Mouse (Mus musculus): Measurements from ENCODE around the gene Ano4.

The Ano4 gene

GRCm38 (mm10) chr10:89344491-89345195 is at the start of gene Ano4:
Ano4 (minus strand) TSS chr10:89344762.
- no peak for DNase-seq (ENCODE audit: low spot score in 2 of 2)

GRCm38 (mm10) chr10:89392687-89393086 is 48.1 kb upstream of the Ano4 start:
- DNase-seq (ENCODE audit: low spot score in 2 of 2) = no peak

- no peak for DNase-seq (ENCODE audit: low spot score in 2 of 2)
Observed at GRCm38 (mm10) chr10:89391571-89392163, 47.1 kb upstream of the Ano4 start.

GRCm38 (mm10) chr10:89386461-89386860 is 41.9 kb upstream of the Ano4 start:
- DNase-seq (ENCODE audit: low spot score in 2 of 2) = no peak

- DNase-seq (ENCODE audit: low spot score in 2 of 2) = peak; percentile 56 to 81
Observed at GRCm38 (mm10) chr10:89383462-89383861, 38.9 kb upstream of the Ano4 start.

GRCm38 (mm10) chr10:89377750-89378149 is 33.2 kb upstream of the Ano4 start:
- no peak for DNase-seq (ENCODE audit: low spot score in 2 of 2)

- DNase-seq (ENCODE audit: low spot score in 2 of 2) = no peak
Observed at GRCm38 (mm10) chr10:89370051-89370450, 25.5 kb upstream of the Ano4 start.

- DNase-seq (ENCODE audit: low spot score in 2 of 2) = no peak
Observed at GRCm38 (mm10) chr10:89358933-89359332, 14.4 kb upstream of the Ano4 start.

GRCm38 (mm10) chr10:89354639-89355038 is 10.1 kb upstream of the Ano4 start:
- DNase-seq (ENCODE audit: low spot score in 2 of 2) = no peak

- DNase-seq (ENCODE audit: low spot score in 2 of 2) = no peak
Observed at GRCm38 (mm10) chr10:89351416-89351815, 6.9 kb upstream of the Ano4 start.

- DNase-seq (ENCODE audit: low spot score in 2 of 2) = no peak
Observed at GRCm38 (mm10) chr10:89345606-89346005, 1.0 kb upstream of the Ano4 start.

GRCm38 (mm10) chr10:89345196-89345533 is 603 bp upstream of the Ano4 start:
- no peak for DNase-seq (ENCODE audit: low spot score in 2 of 2)

- DNase-seq (ENCODE audit: low spot score in 2 of 2) = no peak
Observed at GRCm38 (mm10) chr10:89344132-89344490, 451 bp downstream of the Ano4 start.

- no peak for DNase-seq (ENCODE audit: low spot score in 2 of 2)
Observed at GRCm38 (mm10) chr10:89343716-89344115, 846 bp downstream of the Ano4 start.

- no peak for DNase-seq (ENCODE audit: low spot score in 2 of 2)
Observed at GRCm38 (mm10) chr10:89330261-89330660, 14.3 kb downstream of the Ano4 start.

- no peak for DNase-seq (ENCODE audit: low spot score in 2 of 2)
Observed at GRCm38 (mm10) chr10:89329806-89330205, 14.8 kb downstream of the Ano4 start.

GRCm38 (mm10) chr10:89328876-89329275 is 15.7 kb downstream of the Ano4 start:
- DNase-seq (ENCODE audit: low spot score in 2 of 2) = no peak

- peak; percentile 24 to 72 for DNase-seq (ENCODE audit: low spot score in 2 of 2)
Observed at GRCm38 (mm10) chr10:89327004-89327511, 17.5 kb downstream of the Ano4 start.

- no peak for DNase-seq (ENCODE audit: low spot score in 2 of 2)
Observed at GRCm38 (mm10) chr10:89326383-89326782, 18.2 kb downstream of the Ano4 start.

GRCm38 (mm10) chr10:89307566-89307965 is 37.0 kb downstream of the Ano4 start:
- no peak for DNase-seq (ENCODE audit: low spot score in 2 of 2)

- DNase-seq (ENCODE audit: low spot score in 2 of 2) = no peak
Observed at GRCm38 (mm10) chr10:89300346-89300745, 44.2 kb downstream of the Ano4 start.

- DNase-seq (ENCODE audit: low spot score in 2 of 2) = no peak
Observed at GRCm38 (mm10) chr10:89292784-89293183, 51.8 kb downstream of the Ano4 start.

- DNase-seq (ENCODE audit: low spot score in 2 of 2) = no peak
Observed at GRCm38 (mm10) chr10:89290698-89291097, 53.9 kb downstream of the Ano4 start.

- DNase-seq (ENCODE audit: low spot score in 2 of 2) = no peak
Observed at GRCm38 (mm10) chr10:89289290-89289689, 55.3 kb downstream of the Ano4 start.

Measured in spleen, postnatal 10 days (tissue).